Mouse (Mus musculus) heart, postnatal 0 days (tissue): ENCODE results near the gene Ell. TPM values are rescaled to one million over a fixed set of nuclear protein-coding genes. Genes with fewer than 3 reads are reported as not detected.

Experiments used
- ATAC-seq: fragments of 200-750 bp; cut with Nextera tagmentation; 2 replicates; pipeline ENCODE4 v1.8.0; 2017; ENCODE audit warnings: low read depth, moderate number of reproducible peaks, moderate library complexity; ENCODE audit not compliant: insufficient read depth
- DNase-seq: peaks from one replicate; pipeline ENCODE4 v3.0.0-alpha.2; 2016; ENCODE audit warnings: low spot score
- H3K27ac ChIP-seq: fragments of 300-500 bp; sonication (generic); 2 replicates; pipeline ENCODE4 v1.5.1; 2014; ENCODE audit warnings: low read depth, mild to moderate bottlenecking
- H3K27me3 ChIP-seq: fragments of 300-500 bp; sonication (generic); 2 replicates; pipeline ENCODE4 v1.6.1; 2014; ENCODE audit warnings: low read length, mixed read lengths; ENCODE audit not compliant: control insufficient read depth, insufficient read depth
- H3K36me3 ChIP-seq: fragments of 300-500 bp; sonication (generic); replicated peaks from 2 replicates; pipeline ENCODE4 v1.6.1; 2014; ENCODE audit warnings: low read length, mixed read lengths; ENCODE audit not compliant: control insufficient read depth, insufficient read depth
- H3K4me1 ChIP-seq: fragments of 300-500 bp; sonication (generic); 2 replicates; pipeline ENCODE4 v1.6.1; 2014; ENCODE audit warnings: antibody characterized with exemption; ENCODE audit not compliant: control insufficient read depth, insufficient read depth
- H3K4me2 ChIP-seq: fragments of 300-500 bp; sonication (generic); 2 replicates; pipeline ENCODE4 v1.6.1; 2014; ENCODE audit warnings: low read depth, mild to moderate bottlenecking, low read length, moderate library complexity
- H3K4me3 ChIP-seq: fragments of 300-500 bp; sonication (generic); 2 replicates; pipeline ENCODE4 v1.5.1; 2014; ENCODE audit warnings: low read depth, low read length
- H3K9ac ChIP-seq: fragments of 300-500 bp; sonication (generic); replicated peaks from 2 replicates; pipeline ENCODE4 v1.6.1; 2014; ENCODE audit warnings: low read depth, low read length, mixed read lengths
- H3K9me3 ChIP-seq: fragments of 300-500 bp; sonication (generic); replicated peaks from 2 replicates; pipeline ENCODE4 v1.6.1; 2016; ENCODE audit warnings: low read length; ENCODE audit not compliant: control insufficient read depth
- CTCF ChIP-seq: IDR thresholded peaks from 2 replicates; pipeline ENCODE4 v1.5.1; 2016; ENCODE audit warnings: antibody characterized with exemption, control low read depth, low read depth
- EP300 ChIP-seq: IDR thresholded peaks from 2 replicates; pipeline ENCODE4 v1.6.1; 2016; ENCODE audit warnings: antibody characterized with exemption, low read depth
- WGBS: fragments of 180-500 bp; shearing (Covaris S2); extraction: QIAGEN DNeasy Blood & Tissue Kit; methylation state at CpG from one replicate; pipeline ENCODE4 v1.1.7; 2014; 5-methylcytosine and 5-hydroxymethylcytosine counted together
- polyA plus RNA-seq: library from polyadenylated mRNA; unstranded; fragments of >200 nt; fragmentation: Nextera tagmentation; extraction: Ambion mirVana; gene quantifications from 2 replicates; pipeline ENCODE4 v1.2.1, GENCODE M21; 2015
- total RNA-seq: library from RNA; depleted of rRNA; stranded (reverse); fragments of >200 nt; gene quantifications from 2 replicates; pipeline ENCODE4 v1.2.3, GENCODE M21; 2014; ENCODE audit warnings: low replicate concordance

Ell gene
- total and polyA plus RNA-seq, 2 experiments from 2014 or later = 7.3 to 9.1 TPM

- ATAC-seq (no peak), DNase-seq (no peak)
- Histone ChIP-seq H3K27ac (no peak overlapping the region), H3K4me2 (no peak overlapping the region), H3K9ac (no peak overlapping the region), H3K4me1 (0 out of 2 replicates have a peak, but pooled peaks cover 7% of the 10 kb centered on the region), H3K4me3 (no peak overlapping the region), H3K36me3 (peaks cover 43% of the 10 kb centered on the region), H3K9me3 (no peaks in the 10 kb centered on the region), H3K27me3 (no peaks in the 10 kb centered on the region)
- TF ChIP-seq EP300 (no peak), CTCF (no peak)
- WGBS = 75% methylated on average over 10 of the region's 10 CpGs
Observed at GRCm38 (mm10) chr8:70517940-70518643, 21.2 kb upstream of the Ell start.

- DNase-seq = no peak
- H3K36me3 ChIP-seq = peaks cover 38% of the 10 kb centered on the region
- WGBS = 89% methylated on average over 6 of the region's 6 CpGs
Observed at GRCm38 (mm10) chr8:70519043-70519442, 20.2 kb upstream of the Ell start.

GRCm38 (mm10) chr8:70519606-70520005, 19.7 kb upstream of the Ell start:
- H3K4me1 ChIP-seq = peaks cover 12% of the 10 kb centered on the region; the same call in 1 of the 2 replicates
- no peaks in the 10 kb centered on the region for H3K27me3 ChIP-seq
- no peak overlapping the region for H3K4me3 ChIP-seq
- TF ChIP-seq CTCF (no peak), EP300 (no peak)
- no peak for DNase-seq
- H3K9ac ChIP-seq = no peak overlapping the region
- H3K4me2 ChIP-seq = no peak overlapping the region
- H3K9me3 ChIP-seq = no peaks in the 10 kb centered on the region
- peaks cover 33% of the 10 kb centered on the region for H3K36me3 ChIP-seq
- no peak for ATAC-seq
- H3K27ac ChIP-seq = no peak overlapping the region
- 48% methylated on average over 2 of the region's 2 CpGs for WGBS

More at GRCm38 (mm10) chr8:70519043-70519442, 20.2 kb upstream of the Ell start:
- Histone ChIP-seq H3K4me3 (no peak overlapping the region), H3K27ac (no peak overlapping the region), H3K4me1 (peaks cover 12% of the 10 kb centered on the region; the same call in 1 of the 2 replicates), H3K9ac (no peak overlapping the region), H3K4me2 (no peak overlapping the region), H3K27me3 (no peaks in the 10 kb centered on the region), H3K9me3 (no peaks in the 10 kb centered on the region)
- TF ChIP-seq EP300 (no peak), CTCF (no peak)
- no peak for ATAC-seq

- H3K27ac ChIP-seq = peak overlapping the region; percentile 96
- under 1% methylated on average over 51 of the region's 51 CpGs for WGBS
- peak overlapping the region; percentile 94 for H3K4me3 ChIP-seq
- H3K27me3 ChIP-seq = no peaks in the 10 kb centered on the region
- peaks cover 20% of the 10 kb centered on the region for H3K36me3 ChIP-seq
- H3K4me1 ChIP-seq = peaks cover 17% of the 10 kb centered on the region; the same call in 1 of the 2 replicates
- H3K9me3 ChIP-seq = no peaks in the 10 kb centered on the region
- peak overlapping the region; percentile 93 for H3K4me2 ChIP-seq
- TF ChIP-seq CTCF (peak; percentile 77), EP300 (peak; percentile 56)
- peak overlapping the region; percentile 78 for H3K9ac ChIP-seq
- ATAC-seq (peak; percentile 86), DNase-seq (peak; percentile 96)
Observed at GRCm38 (mm10) chr8:70522592-70523403, 16.5 kb upstream of the Ell start.

GRCm38 (mm10) chr8:70527111-70527511, 12.1 kb upstream of the Ell start:
- no peak for DNase-seq
- WGBS = 2% methylated on average over 8 of the region's 8 CpGs
- peak overlapping the region; percentile 95 for H3K9ac ChIP-seq
- no peak for ATAC-seq
- no peaks in the 10 kb centered on the region for H3K9me3 ChIP-seq
- TF ChIP-seq EP300 = no peak
- TF ChIP-seq CTCF = no peak
- H3K4me3 ChIP-seq = peak overlapping the region; percentile 96
- H3K27me3 ChIP-seq = no peaks in the 10 kb centered on the region
- H3K4me1 ChIP-seq = peaks cover 17% of the 10 kb centered on the region
- H3K4me2 ChIP-seq = peak overlapping the region; percentile 78
- peaks cover 26% of the 10 kb centered on the region for H3K36me3 ChIP-seq
- peak overlapping the region; percentile 86 for H3K27ac ChIP-seq
